Mouse (Mus musculus): ENCODE results near the gene Cisd3.

GRCm38 (mm10) chr11:97685613-97686321 is at the start of gene Cisd3:
- TF ChIP-seq CTCF (IDR thresholded peaks at IDR 0.05; ENCODE audit: borderline replicate concordance, extremely low read depth, insufficient read depth, insufficient read length) (no peak), POLR2A (IDR thresholded peaks at IDR 0.05; ENCODE audit: borderline replicate concordance, extremely low read depth, insufficient read depth, insufficient read length, poor library complexity, severe bottlenecking) (0 out of 2 replicates have a peak, but pooled peaks have one; percentile 19)
